Mouse (Mus musculus): ENCODE results near the gene Rad51b. TPM values are rescaled to one million over a fixed set of nuclear protein-coding genes. Genes with fewer than 3 reads are reported as not detected.

Rad51b gene
- polyA plus RNA-seq, 1 experiment from 2014 or later = 1.4 TPM

DNA sequence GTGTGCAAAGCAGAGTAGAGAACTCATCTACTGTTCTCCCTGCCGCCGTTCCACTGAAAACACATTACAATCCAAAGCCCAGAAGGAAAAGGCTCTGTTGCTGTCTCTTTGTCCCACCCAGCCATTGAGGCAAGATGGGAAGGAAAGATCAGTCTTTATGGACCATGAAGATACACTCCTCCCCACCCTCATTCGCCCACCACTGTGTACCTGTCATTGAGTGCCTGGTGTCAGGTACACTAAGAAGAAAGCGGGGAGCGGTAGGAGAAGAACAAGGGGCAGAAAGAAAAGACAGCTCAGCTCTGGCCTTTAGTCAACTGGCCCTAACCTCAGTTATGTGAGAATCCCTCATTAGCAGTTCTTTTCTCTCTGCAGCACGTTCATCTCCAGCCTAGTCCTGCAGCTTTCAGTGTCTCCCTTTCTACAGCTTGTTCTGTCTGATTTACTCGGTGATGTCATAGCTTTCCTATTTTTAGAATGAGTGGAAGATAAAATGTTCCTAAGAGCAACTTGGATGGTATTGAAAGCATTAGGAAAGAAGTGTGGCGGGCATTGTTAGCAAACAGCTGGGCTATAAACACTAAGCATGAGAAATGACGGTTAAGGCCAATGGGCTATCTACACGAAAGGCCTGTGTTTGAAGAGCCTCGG lies 382.3 kb downstream of the Rad51b start:
- no peak overlapping the region for H3K9ac ChIP-seq
- H3K9me3 ChIP-seq = no peaks in the 10 kb centered on the region
- ATAC-seq (ENCODE audit: low read depth) = no peak
- WGBS = 67% methylated on average over 11 of the region's 11 CpGs
- H3K27me3 ChIP-seq = no peaks in the 10 kb centered on the region
- H3K4me1 ChIP-seq (replicated peaks) = peaks cover 22% of the 10 kb centered on the region
- H3K36me3 ChIP-seq = no peaks in the 10 kb centered on the region
- H3K4me3 ChIP-seq = no peak overlapping the region
- H3K27ac ChIP-seq (replicated peaks) = peak overlapping the region; percentile 59; the same call in 1 of the 2 replicates
- H3K4me2 ChIP-seq = no peak overlapping the region

DNA sequence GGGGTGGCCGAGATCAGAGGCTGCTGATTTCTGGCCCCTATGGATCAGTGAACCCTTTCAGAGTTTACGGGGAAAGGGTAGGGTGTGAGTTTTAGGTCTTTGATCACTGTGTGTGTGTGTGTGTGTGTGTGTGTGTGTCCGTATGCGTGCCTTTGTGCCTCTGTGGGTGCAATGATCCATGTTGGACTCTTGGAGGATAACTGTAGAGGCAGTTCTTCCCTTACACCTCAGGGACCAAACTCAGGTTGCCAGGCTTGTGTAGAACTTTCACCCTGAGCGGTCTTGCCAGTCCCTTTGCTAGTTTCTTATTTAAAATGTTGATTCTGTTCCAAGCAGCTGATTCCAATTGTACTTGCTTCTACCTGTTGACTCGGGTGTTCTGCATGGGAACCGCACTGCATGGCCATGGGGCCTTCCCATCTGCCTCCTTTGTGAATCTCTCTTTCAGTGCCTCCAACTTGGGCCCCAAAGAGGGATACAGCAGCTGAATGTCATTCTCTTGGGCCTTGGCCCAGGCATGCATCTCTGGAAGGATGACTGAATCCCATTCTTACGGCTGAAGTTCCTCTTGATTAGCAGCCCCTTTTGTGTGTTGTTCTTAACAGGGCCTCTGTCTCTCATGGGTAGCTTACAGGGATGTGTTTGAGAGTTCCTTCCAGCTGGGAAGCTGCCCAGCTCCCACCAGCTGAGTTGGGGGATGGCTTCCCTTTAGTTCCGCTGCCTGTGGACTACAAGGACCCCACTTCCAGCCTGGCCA lies 383.0 kb downstream of the Rad51b start:
- no peak overlapping the region for H3K4me2 ChIP-seq
- no peaks in the 10 kb centered on the region for H3K9me3 ChIP-seq
- WGBS = 63% methylated on average over 9 of the region's 9 CpGs
- H3K27ac ChIP-seq (replicated peaks) = peak overlapping the region; percentile 59
- H3K4me3 ChIP-seq = no peak overlapping the region
- H3K4me1 ChIP-seq (replicated peaks) = peaks cover 22% of the 10 kb centered on the region
- H3K9ac ChIP-seq = no peak overlapping the region
- H3K27me3 ChIP-seq = no peaks in the 10 kb centered on the region
- no peaks in the 10 kb centered on the region for H3K36me3 ChIP-seq
- peak; percentile 76 for ATAC-seq (ENCODE audit: low read depth)

DNA sequence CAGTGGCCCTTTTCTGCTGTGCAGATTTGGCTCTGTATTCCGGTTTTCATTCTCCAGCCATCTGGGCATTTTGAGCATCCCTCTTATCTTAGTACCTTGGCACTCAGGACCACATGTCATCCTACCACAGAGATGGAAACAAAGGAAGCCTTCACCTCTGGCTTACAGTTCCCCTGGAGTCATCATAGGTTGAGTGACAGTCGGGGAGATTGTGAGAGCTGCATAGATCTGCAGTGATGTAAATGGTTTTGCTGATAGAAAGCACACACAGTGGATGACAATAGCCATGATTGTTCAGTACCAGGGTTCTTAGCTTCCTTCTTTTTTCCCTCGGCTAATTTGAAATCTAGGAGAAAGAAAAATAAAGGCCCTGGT lies 383.6 kb downstream of the Rad51b start:
- Histone ChIP-seq H3K9ac (no peak overlapping the region), H3K36me3 (no peaks in the 10 kb centered on the region), H3K4me2 (no peak overlapping the region), H3K4me3 (no peak overlapping the region), H3K27ac (replicated peaks) (peak overlapping the region; percentile 59), H3K4me1 (replicated peaks) (peaks cover 22% of the 10 kb centered on the region), H3K9me3 (no peaks in the 10 kb centered on the region), H3K27me3 (no peaks in the 10 kb centered on the region)
- ATAC-seq (ENCODE audit: low read depth) = peak; percentile 47; the same call in 1 of the 2 replicates
- 63% methylated on average over 3 of the region's 3 CpGs for WGBS

DNA sequence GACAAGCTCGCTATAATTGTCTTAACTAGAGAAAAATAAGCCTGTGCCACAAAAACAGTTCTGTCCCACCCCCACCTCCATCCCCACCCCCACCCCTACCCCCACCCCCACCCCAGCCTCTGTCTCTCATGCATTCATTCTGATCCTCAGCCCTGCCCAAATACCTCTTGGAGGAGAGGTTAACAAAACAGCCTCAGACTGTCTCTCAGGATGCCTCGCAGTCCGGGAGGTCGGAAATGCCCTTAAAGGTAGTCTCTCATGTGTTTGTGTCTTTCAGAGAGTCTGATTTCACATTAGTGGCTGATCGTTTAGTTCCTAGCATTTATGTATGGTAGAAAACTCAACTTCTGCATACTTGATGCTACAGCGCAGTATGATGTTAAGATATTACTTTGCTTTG lies 384.5 kb downstream of the Rad51b start:
- H3K4me1 ChIP-seq (replicated peaks) = peaks cover 23% of the 10 kb centered on the region
- no peak overlapping the region for H3K9ac ChIP-seq
- no peak overlapping the region for H3K4me3 ChIP-seq
- ATAC-seq (ENCODE audit: low read depth) = no peak
- no peak overlapping the region for H3K4me2 ChIP-seq
- H3K27me3 ChIP-seq = no peaks in the 10 kb centered on the region
- no peaks in the 10 kb centered on the region for H3K9me3 ChIP-seq
- no peak overlapping the region for H3K27ac ChIP-seq (replicated peaks)
- 79% methylated on average over 6 of the region's 6 CpGs for whole genome bisulfite sequencing
- H3K36me3 ChIP-seq = no peaks in the 10 kb centered on the region

DNA sequence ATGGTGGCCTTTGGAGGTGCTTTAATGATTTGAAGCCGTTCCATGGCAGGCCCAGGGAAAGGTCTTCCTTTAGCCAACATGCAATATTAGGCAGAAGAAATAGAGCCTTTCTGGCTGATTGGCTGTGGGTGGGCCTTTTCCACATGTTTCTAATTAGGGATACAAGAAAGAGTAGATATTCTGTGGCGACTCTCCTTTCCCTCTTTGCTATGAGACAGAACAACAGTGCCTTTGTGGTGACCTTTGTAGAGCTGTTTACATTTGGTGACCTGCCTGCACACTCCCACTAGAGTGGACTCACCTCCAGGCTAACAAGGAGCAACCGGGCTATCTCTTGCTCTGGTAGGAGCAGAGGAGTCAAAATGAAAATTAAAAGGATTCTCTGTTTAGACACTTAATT lies 386.3 kb downstream of the Rad51b start:
- Histone ChIP-seq H3K9me3 (no peaks in the 10 kb centered on the region), H3K4me3 (no peak overlapping the region), H3K36me3 (no peaks in the 10 kb centered on the region), H3K4me2 (no peak overlapping the region), H3K27me3 (no peaks in the 10 kb centered on the region), H3K27ac (replicated peaks) (no peak overlapping the region), H3K9ac (no peak overlapping the region), H3K4me1 (replicated peaks) (peaks cover 31% of the 10 kb centered on the region)
- no peak for ATAC-seq (ENCODE audit: low read depth)
- WGBS = 63% methylated on average over 3 of the region's 3 CpGs

DNA sequence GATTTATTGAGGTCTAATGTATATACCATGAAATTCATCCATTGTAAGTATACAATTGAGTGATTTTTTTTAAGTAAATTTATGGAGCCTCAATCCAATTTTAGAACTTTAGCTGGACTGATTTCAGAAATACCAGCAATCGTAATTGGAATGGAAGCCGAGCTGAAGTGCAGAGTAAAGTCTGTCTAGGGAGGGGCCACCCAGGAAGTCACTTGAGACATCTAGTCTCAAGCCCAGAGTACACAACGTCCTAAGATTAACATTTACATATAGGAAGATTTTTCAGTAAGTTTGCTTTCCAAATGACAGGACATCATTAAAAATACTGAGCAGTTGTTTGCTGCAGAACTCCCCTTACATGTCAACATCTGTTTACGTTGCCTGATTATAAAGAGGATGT lies 386.7 kb downstream of the Rad51b start:
- no peak for ATAC-seq (ENCODE audit: low read depth)
- WGBS = 74% methylated on average over 4 of the region's 4 CpGs

DNA sequence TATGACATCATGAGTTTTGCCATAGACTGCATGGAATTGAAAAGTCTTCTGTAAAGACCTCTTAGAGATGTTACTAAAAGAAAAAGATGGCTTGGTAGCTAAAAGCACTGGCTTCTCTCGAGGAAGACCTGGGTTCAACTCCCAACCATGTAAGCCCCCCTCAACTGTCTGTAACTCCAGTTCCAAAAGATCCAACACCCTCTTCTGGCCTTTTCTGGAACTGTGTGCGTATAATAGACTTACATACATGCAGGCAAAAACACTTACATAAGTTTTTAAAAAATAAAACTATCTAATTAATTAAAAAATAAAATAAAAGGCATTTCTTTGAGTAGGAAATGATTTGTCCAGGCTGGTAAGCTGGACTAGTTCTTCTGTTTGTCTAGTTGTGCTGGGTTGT lies 387.3 kb downstream of the Rad51b start:
- H3K36me3 ChIP-seq = no peaks in the 10 kb centered on the region
- ATAC-seq (ENCODE audit: low read depth) = no peak
- 87% methylated on average over 2 of the region's 2 CpGs for WGBS

More for the DNA sequence above, 386.7 kb downstream of the Rad51b start:
- peaks cover 31% of the 10 kb centered on the region for H3K4me1 ChIP-seq (replicated peaks)
- no peak overlapping the region for H3K4me3 ChIP-seq
- no peaks in the 10 kb centered on the region for H3K9me3 ChIP-seq
- no peak overlapping the region for H3K4me2 ChIP-seq
- no peak overlapping the region for H3K27ac ChIP-seq (replicated peaks)
- no peaks in the 10 kb centered on the region for H3K36me3 ChIP-seq
- no peak overlapping the region for H3K9ac ChIP-seq
- H3K27me3 ChIP-seq = no peaks in the 10 kb centered on the region

DNA sequence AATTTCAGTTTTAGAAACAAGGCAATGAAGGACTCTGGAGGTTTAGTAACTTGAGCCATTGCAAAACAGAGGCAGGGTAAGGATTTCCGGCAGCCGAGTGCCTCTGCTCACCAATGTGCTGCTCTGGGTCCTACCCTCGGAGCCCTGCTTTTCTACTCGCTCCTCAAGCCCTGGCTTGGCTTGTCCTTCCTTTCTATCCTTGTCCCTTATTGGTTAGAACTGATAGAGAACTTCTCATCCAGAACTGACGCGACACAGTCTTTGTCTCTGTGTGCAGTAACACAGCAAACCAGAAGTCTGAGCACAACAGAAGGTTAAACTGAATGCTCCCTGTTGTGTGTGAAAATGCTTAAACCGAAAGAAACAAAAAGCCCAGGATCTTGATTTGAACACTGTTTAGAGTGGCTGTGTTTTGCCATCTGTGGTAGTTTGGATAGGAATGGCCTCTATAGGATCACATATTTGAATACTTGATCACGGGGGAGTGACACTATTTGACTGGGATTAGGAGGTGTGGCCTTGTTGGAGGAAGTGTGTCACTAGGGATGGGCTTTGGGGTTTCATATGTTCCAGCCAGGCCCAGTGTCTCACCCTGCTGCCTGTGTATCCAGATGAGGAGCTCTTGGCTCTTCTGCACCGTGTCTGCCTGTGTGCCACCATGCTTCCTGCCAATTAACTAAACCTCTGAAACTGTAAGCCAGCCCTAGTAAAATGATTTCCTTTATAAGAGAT lies 389.7 kb downstream of the Rad51b start:
- Histone ChIP-seq H3K27me3 (no peaks in the 10 kb centered on the region), H3K4me3 (no peak overlapping the region), H3K9ac (no peak overlapping the region), H3K4me1 (replicated peaks) (0 out of 2 replicates have a peak, but pooled peaks cover 9% of the 10 kb centered on the region), H3K9me3 (no peaks in the 10 kb centered on the region), H3K4me2 (no peak overlapping the region), H3K27ac (replicated peaks) (no peak overlapping the region), H3K36me3 (no peaks in the 10 kb centered on the region)
- no peak for ATAC-seq (ENCODE audit: low read depth)
- WGBS = 65% methylated on average over 9 of the region's 9 CpGs

More for the DNA sequence above, 387.3 kb downstream of the Rad51b start:
- Histone ChIP-seq H3K9me3 (no peaks in the 10 kb centered on the region), H3K27me3 (no peaks in the 10 kb centered on the region), H3K4me2 (no peak overlapping the region), H3K27ac (replicated peaks) (no peak overlapping the region), H3K4me1 (replicated peaks) (peaks cover 28% of the 10 kb centered on the region), H3K4me3 (no peak overlapping the region), H3K9ac (no peak overlapping the region)

DNA sequence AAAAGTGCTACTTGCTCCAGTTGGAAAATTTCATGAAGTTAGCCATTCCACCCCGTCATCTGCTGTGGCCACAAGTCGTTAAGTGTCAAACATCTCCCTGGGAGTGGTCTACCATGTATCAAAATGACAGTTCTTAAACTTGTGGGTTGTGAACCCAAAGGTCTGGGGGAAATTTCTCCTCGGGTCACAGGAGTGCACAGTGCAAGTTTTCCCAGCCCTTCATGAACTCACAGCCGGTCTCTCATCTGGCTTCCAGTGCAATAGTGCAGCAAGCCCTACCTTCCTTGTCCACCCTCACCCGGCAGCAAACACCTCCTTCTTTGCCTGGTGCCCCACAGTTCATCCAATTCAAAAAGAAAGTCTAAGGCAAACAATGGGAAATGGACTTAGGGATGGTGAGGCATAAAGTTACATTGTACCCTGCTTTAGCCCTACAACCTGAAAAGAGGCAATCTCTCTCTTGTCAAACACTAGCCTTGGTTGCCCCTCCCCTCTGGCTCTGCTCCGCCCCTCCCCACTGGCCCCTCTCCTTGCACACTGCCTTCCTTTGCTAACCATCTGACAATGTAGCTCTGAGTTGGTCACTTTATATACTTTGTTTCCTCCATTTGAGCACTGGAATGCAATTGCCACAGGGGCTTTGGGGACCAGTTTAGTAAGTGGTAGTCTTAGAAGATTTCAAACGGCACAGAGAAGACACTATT lies 390.8 kb downstream of the Rad51b start:
- Histone ChIP-seq H3K4me1 (replicated peaks) (0 out of 2 replicates have a peak, but pooled peaks cover 9% of the 10 kb centered on the region), H3K36me3 (no peaks in the 10 kb centered on the region), H3K9ac (no peak overlapping the region), H3K9me3 (no peaks in the 10 kb centered on the region), H3K27me3 (no peaks in the 10 kb centered on the region), H3K4me3 (no peak overlapping the region), H3K4me2 (no peak overlapping the region), H3K27ac (replicated peaks) (no peak overlapping the region)
- ATAC-seq (ENCODE audit: low read depth) = no peak
- 50% methylated on average over 7 of the region's 7 CpGs for WGBS

DNA sequence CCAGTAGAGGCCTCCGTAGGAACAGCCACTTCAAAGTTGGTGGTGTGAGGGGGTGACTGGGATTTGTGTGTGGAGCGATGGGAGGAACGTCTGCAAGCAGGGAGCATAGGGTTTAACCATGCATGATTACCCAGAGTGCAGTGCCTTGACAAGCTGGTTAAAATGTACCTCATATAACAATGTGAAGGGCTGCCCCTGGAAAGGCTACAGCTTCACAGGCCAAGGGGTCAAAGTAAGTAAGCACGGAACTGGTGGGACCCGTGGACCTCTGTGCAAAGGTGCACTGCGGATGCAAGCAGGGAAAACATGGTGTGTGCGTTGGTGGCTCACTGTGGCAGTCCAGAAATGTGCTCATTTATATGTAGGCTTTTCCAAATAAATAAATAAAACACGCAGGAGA lies 392.2 kb downstream of the Rad51b start:
- WGBS = 75% methylated on average over 8 of the region's 8 CpGs

DNA sequence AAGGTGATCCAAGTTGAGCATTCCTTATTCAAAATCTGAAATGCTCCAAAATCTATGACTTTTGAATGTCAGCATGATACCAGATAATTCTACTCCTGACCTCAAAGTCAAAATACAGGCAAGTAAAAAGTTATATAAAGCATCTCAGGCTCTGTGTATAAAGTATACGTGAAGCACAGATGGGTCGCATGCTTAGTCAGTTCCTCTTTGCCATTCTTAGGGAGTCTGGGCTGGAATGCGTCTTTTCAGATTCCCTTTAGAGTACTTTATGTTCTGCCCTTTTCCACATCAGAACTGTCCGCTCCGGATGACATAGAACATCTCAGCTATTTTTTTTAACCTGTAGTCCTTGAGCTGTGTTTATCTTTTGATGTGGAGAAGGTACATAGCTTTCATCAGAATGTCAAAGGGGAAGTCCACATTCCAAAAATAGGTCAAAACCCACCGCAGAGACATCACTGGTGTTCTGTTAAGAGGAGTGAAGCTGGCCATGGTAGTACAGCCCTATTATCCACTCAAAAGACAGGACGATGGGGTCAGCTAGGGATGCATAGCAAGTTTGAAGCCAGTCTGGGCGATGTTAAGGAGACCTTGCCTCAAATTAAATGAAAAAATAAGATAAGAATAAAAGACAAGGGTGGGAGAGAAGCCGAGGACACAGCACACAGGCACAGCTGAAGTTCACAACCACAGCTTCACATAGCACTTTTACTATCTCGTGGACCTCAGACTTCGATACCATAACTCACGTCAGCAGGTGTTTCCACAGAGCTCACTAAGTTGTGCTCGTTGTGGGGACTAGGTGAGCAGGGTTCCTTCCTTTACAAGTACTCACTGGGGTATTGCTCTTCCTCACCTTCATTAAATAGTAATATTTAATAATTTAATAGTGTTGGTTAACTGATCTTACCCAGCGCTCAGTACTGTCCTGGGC lies 395.1 kb downstream of the Rad51b start:
- H3K9ac ChIP-seq = no peak overlapping the region
- no peak overlapping the region for H3K27ac ChIP-seq (replicated peaks)
- H3K4me1 ChIP-seq (replicated peaks) = 0 out of 2 replicates have a peak, but pooled peaks cover 5% of the 10 kb centered on the region
- no peaks in the 10 kb centered on the region for H3K9me3 ChIP-seq
- H3K36me3 ChIP-seq = no peaks in the 10 kb centered on the region
- 84% methylated on average over 14 of the region's 14 CpGs for WGBS
- no peak overlapping the region for H3K4me3 ChIP-seq
- no peaks in the 10 kb centered on the region for H3K27me3 ChIP-seq
- ATAC-seq (ENCODE audit: low read depth) = no peak
- H3K4me2 ChIP-seq = no peak overlapping the region

More for the DNA sequence above, 392.2 kb downstream of the Rad51b start:
- Histone ChIP-seq H3K4me2 (no peak overlapping the region), H3K4me1 (replicated peaks) (0 out of 2 replicates have a peak, but pooled peaks cover 9% of the 10 kb centered on the region), H3K36me3 (no peaks in the 10 kb centered on the region), H3K4me3 (no peak overlapping the region), H3K27ac (replicated peaks) (no peak overlapping the region), H3K9me3 (no peaks in the 10 kb centered on the region), H3K27me3 (no peaks in the 10 kb centered on the region), H3K9ac (no peak overlapping the region)
- ATAC-seq (ENCODE audit: low read depth) = no peak
